Mouse (Mus musculus): ENCODE measurements around the gene Smpdl3b.

Smpdl3b gene

GRCm38 (mm10) chr4:132734766-132735165 lies 22.3 kb downstream of the Smpdl3b start:
- no peak for DNase-seq (ENCODE audit: low spot score in 2 of 2)

GRCm38 (mm10) chr4:132733071-132733770 lies 23.8 kb downstream of the Smpdl3b start:
- DNase-seq (ENCODE audit: low spot score in 2 of 2) = no peak

- peak; percentile 60 to 82 for DNase-seq (ENCODE audit: low spot score in 2 of 2)
Observed at GRCm38 (mm10) chr4:132732148-132732684, 24.8 kb downstream of the Smpdl3b start, which contains the start of gene Xkr8. Gene Xkr8 (minus strand): TSS chr4:132732546.

- DNase-seq (ENCODE audit: low spot score in 2 of 2) = no peak
Observed at GRCm38 (mm10) chr4:132731616-132732015, 25.4 kb downstream of the Smpdl3b start.

DNA sequence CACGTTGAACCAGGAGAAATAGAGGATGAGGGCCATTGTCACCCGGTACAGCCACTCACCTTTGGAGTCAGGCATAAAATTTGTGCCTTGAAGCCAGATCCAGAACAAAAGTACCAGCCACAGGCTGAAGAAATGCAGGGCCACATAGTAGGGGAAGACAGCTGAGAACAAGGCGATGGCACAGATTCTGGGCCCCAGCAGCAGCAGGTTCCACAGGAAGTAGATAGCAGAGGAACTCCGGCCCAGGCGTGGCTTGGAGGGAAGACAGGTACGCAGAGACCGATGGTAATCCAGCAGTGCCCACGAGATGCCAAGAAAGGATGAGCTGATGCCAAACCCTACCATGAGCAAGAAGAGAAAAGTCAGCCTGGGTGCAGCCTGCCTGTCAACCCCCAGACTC lies 28.8 kb downstream of the Smpdl3b start:
- DNase-seq (ENCODE audit: low spot score in 2 of 2) = no peak

GRCm38 (mm10) chr4:132718251-132718650 lies 38.8 kb downstream of the Smpdl3b start:
- DNase-seq (ENCODE audit: low spot score in 2 of 2) = no peak

- no peak for DNase-seq (ENCODE audit: low spot score in 2 of 2)
Observed at GRCm38 (mm10) chr4:132713181-132713580, 43.9 kb downstream of the Smpdl3b start.

DNA sequence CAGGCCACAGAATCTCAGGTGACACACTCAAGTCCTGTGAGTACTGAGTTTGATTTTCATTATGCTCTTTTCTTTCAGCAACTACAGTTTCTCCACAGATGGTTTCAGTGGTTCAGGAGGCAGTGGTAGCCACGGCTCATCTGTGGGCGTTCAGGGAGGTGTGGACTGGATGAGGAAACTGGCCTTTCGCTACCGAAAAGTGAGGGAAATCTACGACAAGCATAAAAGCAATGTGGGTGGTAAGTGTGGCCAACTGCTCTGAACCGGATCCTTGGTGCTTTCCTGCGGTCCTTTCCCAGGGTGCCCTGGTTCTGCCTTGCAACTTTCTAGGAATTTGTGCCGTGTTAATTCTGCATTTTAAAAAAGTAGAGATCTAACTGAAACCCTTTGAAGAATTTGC lies 50.2 kb downstream of the Smpdl3b start:
- no peak for DNase-seq (ENCODE audit: low spot score in 2 of 2)

- DNase-seq (ENCODE audit: low spot score in 2 of 2) = no peak
Observed at GRCm38 (mm10) chr4:132702076-132702475, 55.0 kb downstream of the Smpdl3b start.

GRCm38 (mm10) chr4:132693366-132693765 lies 63.7 kb downstream of the Smpdl3b start:
- no peak for DNase-seq (ENCODE audit: low spot score in 2 of 2)

- no peak for DNase-seq (ENCODE audit: low spot score in 2 of 2)
Observed at GRCm38 (mm10) chr4:132689634-132690033, 67.4 kb downstream of the Smpdl3b start.
